Mouse (Mus musculus) stomach, embryonic 16.5 days (tissue): Measurements from ENCODE around the gene Usp3. TPM values are rescaled to one million over a fixed set of nuclear protein-coding genes. Genes with fewer than 3 reads are reported as not detected.
A peak's percentile ranks its signal among the peaks of the same experiment; 100 is the strongest.

ENCODE experiments used
- ATAC-seq: fragments of 200-750 bp; cut with Nextera tagmentation; 2 replicates; pipeline ENCODE4 v1.8.0; 2017; ENCODE audit warnings: moderate number of reproducible peaks, moderate TSS enrichment; ENCODE audit not compliant: insufficient read depth, low FRiP score
- H3K27ac ChIP-seq: fragments of 300-500 bp; sonication (generic); 2 replicates; pipeline ENCODE4 v1.5.1; 2014; ENCODE audit warnings: low read length
- H3K27me3 ChIP-seq: fragments of 300-500 bp; sonication (generic); 2 replicates; pipeline ENCODE4 v1.6.1; 2014; ENCODE audit warnings: low read length, control low read depth, mixed read lengths; ENCODE audit not compliant: control insufficient read depth, insufficient read depth
- H3K36me3 ChIP-seq: fragments of 300-500 bp; sonication (generic); 2 replicates; pipeline ENCODE4 v1.6.1; 2014; ENCODE audit warnings: low read length; ENCODE audit not compliant: control insufficient read depth, insufficient read depth
- H3K4me1 ChIP-seq: fragments of 300-500 bp; sonication (generic); 2 replicates; pipeline ENCODE4 v1.6.1; 2014; ENCODE audit warnings: low read length, control low read depth, mixed read lengths; ENCODE audit not compliant: control insufficient read depth, insufficient read depth
- H3K4me2 ChIP-seq: fragments of 300-500 bp; sonication (generic); 2 replicates; pipeline ENCODE4 v1.6.1; 2014; ENCODE audit warnings: low read depth, low read length, mixed read lengths
- H3K4me3 ChIP-seq: fragments of 300-500 bp; sonication (generic); replicated peaks from 2 replicates; pipeline ENCODE4 v1.5.1; 2014; ENCODE audit warnings: mild to moderate bottlenecking, low read length
- H3K9ac ChIP-seq: fragments of 300-500 bp; sonication (generic); 2 replicates; pipeline ENCODE4 v1.6.1; 2014; ENCODE audit warnings: low read length
- H3K9me3 ChIP-seq: fragments of 300-500 bp; sonication (generic); replicated peaks from 2 replicates; pipeline ENCODE4 v1.6.1; 2016; ENCODE audit warnings: low read length, control low read depth; ENCODE audit not compliant: control insufficient read depth
- WGBS: fragments of 180-500 bp; shearing (Covaris S2); extraction: QIAGEN DNeasy Blood & Tissue Kit; methylation state at CpG from one replicate; pipeline ENCODE4 v1.1.7; 2014; 5-methylcytosine and 5-hydroxymethylcytosine counted together
- polyA plus RNA-seq: library from polyadenylated mRNA; unstranded; fragments of >200 nt; fragmentation: Nextera tagmentation; extraction: Ambion mirVana; gene quantifications from 2 replicates; pipeline ENCODE4 v1.2.1, GENCODE M21; 2015

Usp3 gene
- polyA plus RNA-seq, 1 experiment from 2014 or later, result 54.5 TPM

DNA sequence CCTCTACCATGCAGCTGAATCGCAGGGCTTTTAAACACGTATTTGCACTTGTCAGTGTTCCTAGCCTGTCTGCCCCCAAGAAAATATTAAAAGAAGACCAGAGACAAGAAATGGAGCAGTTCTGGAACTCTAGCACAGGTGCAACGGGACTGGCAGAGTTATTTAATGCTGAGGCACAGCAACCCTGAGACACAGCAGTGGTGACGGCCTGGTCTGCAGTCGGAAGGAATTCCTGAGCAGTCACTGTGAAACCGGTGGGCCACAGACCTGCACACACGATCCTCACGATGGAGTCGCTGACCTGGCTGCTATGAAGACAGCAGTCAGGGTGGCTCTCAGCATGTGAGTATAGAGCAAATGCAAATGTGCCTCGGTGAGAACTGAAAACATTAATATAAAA, 75.2 kb downstream of the Usp3 start:
- no peak overlapping the region for H3K4me3 ChIP-seq
- H3K27ac ChIP-seq, result no peak overlapping the region
- WGBS, result 95% methylated on average over 10 of the region's 10 CpGs
- no peaks in the 10 kb centered on the region for H3K9me3 ChIP-seq
- no peak overlapping the region for H3K9ac ChIP-seq
- peaks cover 26% of the 10 kb centered on the region for H3K4me1 ChIP-seq
- peaks cover 17% of the 10 kb centered on the region for H3K36me3 ChIP-seq
- no peak for ATAC-seq
- H3K4me2 ChIP-seq, result no peak overlapping the region
- H3K27me3 ChIP-seq, result no peaks in the 10 kb centered on the region

DNA sequence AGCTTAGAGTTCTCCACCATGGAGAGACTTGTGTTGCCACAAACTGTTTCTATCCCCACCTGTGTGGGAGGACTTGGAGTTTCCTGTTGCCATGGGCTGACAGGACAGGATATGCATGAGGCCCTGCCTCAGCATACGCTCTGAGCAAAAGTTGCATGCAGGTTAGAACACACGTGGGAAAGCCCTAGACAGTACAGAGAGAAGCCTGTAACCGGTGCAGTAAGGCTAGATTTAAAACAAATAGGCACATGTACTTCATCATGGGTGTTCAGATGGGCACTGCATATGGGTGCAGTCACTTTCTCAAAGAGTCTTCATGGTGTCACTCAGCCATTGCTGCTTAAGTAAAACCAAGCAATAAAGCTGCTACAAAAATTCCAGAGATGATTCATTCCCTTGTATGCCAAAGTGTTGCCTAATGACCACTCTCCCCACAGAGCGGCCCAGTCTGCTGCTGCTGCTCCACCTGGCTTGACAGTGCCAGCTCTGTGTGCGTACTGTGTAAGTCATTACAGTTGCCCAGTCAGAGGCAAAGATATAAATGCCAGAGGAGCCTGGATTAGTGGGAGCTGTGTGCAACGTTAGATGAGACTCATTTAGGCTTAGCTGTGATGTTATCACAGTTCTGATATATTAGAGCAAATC, 76.5 kb downstream of the Usp3 start:
- ATAC-seq, result no peak
- peaks cover 17% of the 10 kb centered on the region for H3K36me3 ChIP-seq

GRCm38 (mm10) chr9:66515680-66516210, 77.2 kb downstream of the Usp3 start:
- 89% methylated on average over 10 of the region's 10 CpGs for WGBS
- H3K4me3 ChIP-seq, result no peak overlapping the region
- H3K4me2 ChIP-seq, result no peak overlapping the region
- no peaks in the 10 kb centered on the region for H3K9me3 ChIP-seq
- no peak overlapping the region for H3K9ac ChIP-seq
- H3K27ac ChIP-seq, result peak overlapping the region; percentile 98; the same call in 1 of the 2 replicates
- ATAC-seq, result no peak
- peaks cover 17% of the 10 kb centered on the region for H3K36me3 ChIP-seq
- no peaks in the 10 kb centered on the region for H3K27me3 ChIP-seq
- peaks cover 33% of the 10 kb centered on the region for H3K4me1 ChIP-seq

More for the DNA sequence above, 76.5 kb downstream of the Usp3 start:
- H3K4me1 ChIP-seq, result peaks cover 29% of the 10 kb centered on the region
- no peak overlapping the region for H3K4me2 ChIP-seq
- H3K27me3 ChIP-seq, result no peaks in the 10 kb centered on the region
- no peak overlapping the region for H3K27ac ChIP-seq
- H3K9ac ChIP-seq, result no peak overlapping the region
- H3K9me3 ChIP-seq, result no peaks in the 10 kb centered on the region
- 81% methylated on average over 6 of the region's 6 CpGs for WGBS
- no peak overlapping the region for H3K4me3 ChIP-seq

GRCm38 (mm10) chr9:66515115-66515514, 77.8 kb downstream of the Usp3 start:
- Histone ChIP-seq H3K27me3 (no peaks in the 10 kb centered on the region), H3K27ac (peak overlapping the region; percentile 98), H3K4me1 (peaks cover 36% of the 10 kb centered on the region), H3K4me3 (no peak overlapping the region), H3K9me3 (no peaks in the 10 kb centered on the region), H3K36me3 (peaks cover 17% of the 10 kb centered on the region), H3K4me2 (no peak overlapping the region), H3K9ac (peak overlapping the region; percentile 82; the same call in 1 of the 2 replicates)
- WGBS, result 46% methylated on average over 2 of the region's 2 CpGs
- ATAC-seq, result no peak

DNA sequence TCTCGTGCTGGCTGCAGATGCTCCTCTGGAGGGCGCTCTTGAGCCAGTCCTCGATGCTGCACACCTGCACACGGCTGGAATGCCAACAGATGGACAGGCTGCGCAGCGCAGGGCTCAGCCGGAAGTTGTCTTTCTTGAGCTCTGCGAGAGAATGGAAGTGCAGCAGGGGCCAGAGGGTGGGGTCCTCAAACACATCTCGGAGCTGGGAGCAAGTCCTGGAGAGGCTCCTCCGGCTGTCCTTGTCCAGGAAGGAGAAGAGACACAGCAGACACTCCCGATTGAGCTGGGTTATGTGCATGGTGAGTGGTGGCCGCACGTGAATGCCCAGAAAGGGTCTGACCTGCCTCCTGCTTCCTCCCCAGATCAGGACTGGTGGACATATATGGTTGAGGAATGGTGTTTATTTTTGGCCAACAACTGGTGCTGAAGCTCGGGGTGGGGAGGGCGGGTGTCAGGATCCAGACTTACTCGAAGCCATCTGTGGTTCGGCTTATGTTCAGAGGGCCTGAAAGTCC, 78.6 kb downstream of the Usp3 start, which contains the start of gene Fbxl22:
Gene Fbxl22, minus strand, starts transcription at position 338 of the 515 bp plus-strand sequence.
- Histone ChIP-seq H3K9ac (peak within 1 kb of the TSS; percentile 82), H3K4me3 (peak within 1 kb of the TSS; percentile 62)
- WGBS, result 33% methylated on average over 17 of the region's 17 CpGs

DNA sequence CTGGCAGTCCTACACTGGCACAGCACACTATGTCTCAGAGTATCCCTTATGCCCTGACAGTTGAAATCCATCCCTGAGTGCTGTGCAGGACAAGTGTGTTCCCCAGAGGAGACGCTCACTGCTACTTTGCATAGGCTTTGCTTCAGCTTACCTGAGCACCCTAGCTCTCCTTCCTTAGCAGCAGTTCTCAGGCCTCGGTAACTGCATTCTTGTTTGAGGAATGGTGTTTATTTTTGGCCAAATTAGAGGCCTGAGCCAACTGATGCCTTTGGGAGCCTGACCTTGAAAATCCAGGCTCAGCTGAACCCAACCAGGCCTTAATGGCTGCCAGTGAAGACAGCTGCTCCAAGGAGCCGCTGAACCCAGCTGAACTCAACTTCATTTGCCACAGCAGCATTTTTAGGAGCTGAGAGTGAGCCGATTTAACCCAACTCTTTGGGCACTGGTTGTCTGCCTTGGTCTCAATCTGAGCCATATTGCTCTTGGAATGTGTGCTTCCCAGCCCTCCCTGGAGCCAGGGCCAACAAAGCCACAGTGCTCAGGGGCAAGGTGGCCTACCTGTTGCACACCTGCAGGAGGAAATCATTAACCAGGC, 79.2 kb downstream of the Usp3 start:
- Histone ChIP-seq H3K4me3 (peak overlapping the region; percentile 62), H3K4me2 (peak overlapping the region; percentile 82)

More for the DNA sequence above, 78.6 kb downstream of the Usp3 start, which contains the start of gene Fbxl22:
- no peaks in the 10 kb centered on the region for H3K9me3 ChIP-seq
- peaks cover 17% of the 10 kb centered on the region for H3K36me3 ChIP-seq
- peak within 1 kb of the TSS; percentile 82 for H3K4me2 ChIP-seq
- H3K27me3 ChIP-seq, result no peaks in the 10 kb centered on the region
- peak within 1 kb of the TSS; percentile 98 for H3K27ac ChIP-seq
- H3K4me1 ChIP-seq, result peaks cover 36% of the 10 kb centered on the region
- ATAC-seq, result peak; percentile 11; the same call in 1 of the 2 replicates

GRCm38 (mm10) chr9:66513150-66513549, 79.8 kb downstream of the Usp3 start:
- H3K9ac ChIP-seq, result peak overlapping the region; percentile 82

More for the DNA sequence above, 79.2 kb downstream of the Usp3 start:
- WGBS, result 55% methylated on average over 4 of the region's 4 CpGs
- peak overlapping the region; percentile 98 for H3K27ac ChIP-seq
- ATAC-seq, result no peak
- no peaks in the 10 kb centered on the region for H3K27me3 ChIP-seq
- H3K9me3 ChIP-seq, result no peaks in the 10 kb centered on the region
- peaks cover 36% of the 10 kb centered on the region for H3K4me1 ChIP-seq
- H3K9ac ChIP-seq, result peak overlapping the region; percentile 82
- H3K36me3 ChIP-seq, result peaks cover 17% of the 10 kb centered on the region

GRCm38 (mm10) chr9:66512351-66512671, 80.6 kb downstream of the Usp3 start:
- peaks cover 13% of the 10 kb centered on the region for H3K36me3 ChIP-seq

More at GRCm38 (mm10) chr9:66513150-66513549, 79.8 kb downstream of the Usp3 start:
- H3K4me1 ChIP-seq, result peaks cover 36% of the 10 kb centered on the region
- ATAC-seq, result no peak
- peak overlapping the region; percentile 98 for H3K27ac ChIP-seq
- H3K27me3 ChIP-seq, result no peaks in the 10 kb centered on the region
- H3K4me2 ChIP-seq, result peak overlapping the region; percentile 82
- H3K4me3 ChIP-seq, result peak overlapping the region; percentile 62
- H3K9me3 ChIP-seq, result no peaks in the 10 kb centered on the region
- peaks cover 15% of the 10 kb centered on the region for H3K36me3 ChIP-seq

More at GRCm38 (mm10) chr9:66512351-66512671, 80.6 kb downstream of the Usp3 start:
- ATAC-seq, result peak; percentile 81
- WGBS, result under 1% methylated on average over 8 of the region's 8 CpGs
- peak overlapping the region; percentile 82 for H3K4me2 ChIP-seq
- peak overlapping the region; percentile 82 for H3K9ac ChIP-seq
- peak overlapping the region; percentile 62 for H3K4me3 ChIP-seq
- H3K27me3 ChIP-seq, result no peaks in the 10 kb centered on the region
- H3K4me1 ChIP-seq, result peaks cover 36% of the 10 kb centered on the region
- H3K27ac ChIP-seq, result peak overlapping the region; percentile 98
- no peaks in the 10 kb centered on the region for H3K9me3 ChIP-seq
